Mouse (Mus musculus) skeletal muscle tissue, adult 2 months (tissue): Measurements from ENCODE around the gene Gm21833.
"Not testable (repeated sequence)": the region's sequence is repeated elsewhere in the genome, so short reads cannot be mapped to it uniquely, and the experiment has no call there.

Experiments
- DNase-seq: peaks from one replicate; pipeline ENCODE4 v3.0.0-alpha.2; 2012; ENCODE audit warnings: low read depth, low spot score

The Gm21833 gene

DNA sequence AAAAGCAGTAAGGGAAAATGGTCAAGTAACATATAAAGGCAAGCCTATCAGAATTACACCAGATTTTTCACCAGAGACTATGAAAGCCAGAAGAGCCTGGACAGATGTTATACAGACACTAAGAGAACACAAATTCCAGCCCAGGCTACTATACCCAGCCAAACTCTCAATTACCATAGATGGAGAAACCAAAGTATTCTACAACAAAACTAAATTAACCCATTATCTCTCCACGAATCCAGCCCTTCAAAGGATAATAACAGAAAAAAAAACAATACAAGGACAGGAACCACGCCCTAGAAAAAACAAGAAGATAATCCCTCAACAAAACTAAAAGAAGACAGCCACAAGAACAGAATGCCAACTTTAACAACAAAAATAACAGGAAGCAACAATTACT, at the start of gene Gm21833:
Gene Gm21833 (plus strand): TSS at position 301 of the 400 bp plus-strand sequence.
- not testable (repeated sequence) for DNase-seq

DNA sequence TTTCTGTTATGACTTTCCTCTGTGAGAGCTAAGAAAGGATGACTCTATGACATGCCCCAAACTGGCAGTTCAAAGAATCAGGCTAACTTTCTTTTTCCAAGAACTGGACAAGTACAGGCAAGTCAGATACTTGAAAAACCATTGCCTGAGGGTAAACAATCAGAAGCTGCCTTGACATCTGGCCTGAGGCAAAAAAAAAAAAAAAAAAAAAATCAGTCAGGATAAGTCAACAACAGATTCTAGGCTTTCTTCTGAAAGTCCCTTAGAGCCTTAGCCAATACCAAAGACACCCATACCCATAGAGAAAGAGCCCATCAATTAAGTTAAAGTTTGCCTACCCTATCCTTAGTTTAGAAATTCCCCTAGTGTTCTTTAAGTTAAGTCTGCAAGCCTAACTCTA, 38.7 kb upstream of the Gm21833 start:
- DNase-seq, result no peak

DNA sequence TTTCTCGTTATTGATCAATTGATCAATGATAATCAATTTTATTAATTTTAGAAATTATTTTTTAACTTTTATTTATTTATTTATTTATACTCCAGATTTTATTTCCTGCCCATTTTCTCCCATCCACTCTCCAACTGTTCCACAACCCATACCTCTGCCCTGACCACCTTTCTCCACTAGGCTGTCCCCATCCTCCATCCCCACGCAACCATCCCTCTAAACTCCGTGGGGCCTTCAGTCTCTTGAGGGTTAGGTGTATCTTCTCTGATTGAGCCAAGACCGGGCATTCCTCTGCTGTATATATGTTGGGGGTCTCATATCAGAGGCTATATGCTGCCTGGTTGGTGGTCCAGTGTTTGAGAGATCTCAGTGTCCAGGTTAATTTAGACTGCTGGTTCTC, 31.7 kb upstream of the Gm21833 start:
- no peak for DNase-seq

DNA sequence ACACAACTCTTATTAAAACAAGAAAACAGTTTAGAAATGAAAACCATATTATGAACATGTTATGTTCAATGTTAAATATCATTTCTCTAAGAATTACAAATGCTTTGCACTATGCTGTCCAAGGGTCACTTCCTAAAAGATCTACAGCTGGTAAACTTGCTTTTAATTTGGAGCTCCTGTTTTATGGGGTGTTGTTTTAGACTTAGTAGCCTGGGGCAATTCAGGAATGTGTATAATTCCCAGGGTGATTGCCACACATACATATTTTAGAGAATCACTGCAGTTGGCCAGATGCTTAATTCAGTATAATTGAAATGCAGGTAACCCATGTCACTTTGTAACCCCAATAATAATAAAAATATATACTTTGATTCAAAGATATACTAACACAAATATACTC, 12.9 kb upstream of the Gm21833 start:
- DNase-seq, result no peak

DNA sequence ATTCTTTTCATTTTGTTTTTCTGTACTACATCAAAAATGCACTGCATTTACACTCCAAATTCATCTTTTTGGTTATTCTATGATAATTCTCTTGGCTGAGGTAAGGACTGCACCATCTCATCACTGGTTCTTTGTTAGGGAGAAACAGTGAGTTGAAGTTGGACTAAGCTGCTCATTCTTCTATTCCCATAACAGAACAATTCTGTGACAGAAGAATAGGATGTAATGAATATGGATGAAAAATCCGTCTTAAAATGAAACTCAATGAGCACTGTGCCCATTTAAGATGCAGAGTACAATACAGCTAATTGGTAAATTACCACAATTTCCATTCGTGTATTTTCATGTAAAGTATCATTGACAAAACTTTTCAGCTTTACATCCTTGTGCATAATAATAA, 11.6 kb upstream of the Gm21833 start:
- DNase-seq, result no peak

DNA sequence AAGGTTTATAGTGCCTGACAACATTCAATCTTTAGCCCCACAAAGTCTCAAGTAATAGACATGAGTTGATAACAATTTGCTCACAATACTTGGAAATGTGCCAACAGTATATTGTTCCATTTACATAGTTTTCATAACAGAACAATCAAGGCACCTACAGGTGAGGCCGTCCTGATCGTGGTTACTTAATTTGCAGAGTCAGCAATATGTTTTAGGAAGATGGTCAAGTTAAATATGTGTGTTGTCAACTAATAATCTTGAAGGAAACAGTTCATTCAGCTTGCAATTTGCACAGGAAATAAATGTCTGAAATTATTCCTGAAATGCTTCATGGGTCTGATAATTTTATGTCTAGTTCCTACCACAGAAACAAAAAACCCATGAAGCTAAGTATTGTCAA, 27.6 kb downstream of the Gm21833 start:
- DNase-seq, result no peak

DNA sequence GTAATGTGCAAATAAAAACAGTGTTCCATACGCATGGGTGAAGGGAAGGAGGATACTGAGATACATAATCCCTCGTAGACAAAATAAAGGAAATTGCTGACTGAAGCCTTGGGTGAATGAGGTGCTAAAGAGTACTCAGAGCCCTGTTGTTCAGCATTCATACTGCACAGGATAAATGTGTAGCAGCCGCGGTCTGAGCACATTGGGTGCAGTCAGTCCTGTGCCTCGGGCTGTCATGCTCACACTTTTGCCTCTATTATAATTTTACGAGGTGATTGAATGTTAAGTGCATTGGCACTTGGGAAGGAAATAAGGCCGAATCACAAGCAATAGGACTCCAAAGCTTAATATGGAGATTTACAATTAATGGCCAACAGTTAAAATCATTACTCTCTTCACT, 36.4 kb downstream of the Gm21833 start:
- DNase-seq, result no peak
